Mouse (Mus musculus) cerebellum, adult 2 months (tissue): ENCODE results near the gene Mast3.

Experiments used
- CTCF ChIP-seq: fragments of 200-500 bp; IDR thresholded peaks from 2 replicates; pipeline ENCODE4 v1.5.1; 2011; ENCODE audit warnings: low read depth, mild to moderate bottlenecking, control low read depth, low read length, moderate library complexity, borderline replicate concordance; ENCODE audit not compliant: insufficient read depth
- POLR2A ChIP-seq: fragments of 200-500 bp; IDR thresholded peaks from 2 replicates; pipeline ENCODE4 v1.6.1; 2011; ENCODE audit warnings: low read length, control low read depth, borderline replicate concordance; ENCODE audit not compliant: insufficient read depth

DNA sequence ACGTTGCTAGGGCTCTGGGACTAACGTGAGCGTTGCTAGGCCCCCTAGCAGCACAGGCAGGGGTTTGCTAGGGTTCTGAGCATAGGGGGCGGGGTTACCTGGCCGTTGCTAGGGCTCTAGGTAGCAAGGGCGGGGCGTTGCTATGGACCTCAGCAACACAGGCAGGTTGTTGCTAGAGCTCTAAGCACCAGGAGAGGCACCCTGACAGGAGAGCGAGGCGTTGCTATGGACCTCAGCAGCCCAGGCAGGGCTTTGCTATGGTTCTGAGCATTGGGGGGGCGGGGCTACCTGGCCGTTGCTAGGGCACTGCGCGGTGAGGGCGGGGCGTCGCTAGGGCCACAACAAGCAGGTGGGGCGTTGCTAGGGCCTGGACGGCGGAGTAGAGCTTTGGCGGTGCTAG is 12.2 kb downstream of the Mast3 start:
- TF ChIP-seq CTCF (no peak), POLR2A (no peak)
